Mouse (Mus musculus) stomach, postnatal 0 days (tissue): Measurements from ENCODE around the gene Rnf168.

Source experiments
- CTCF ChIP-seq: IDR thresholded peaks from 2 replicates; pipeline ENCODE4 v1.5.1; 2016; ENCODE audit warnings: antibody characterized with exemption, low read depth, mild to moderate bottlenecking, moderate library complexity
- EP300 ChIP-seq: optimal IDR thresholded peaks from 2 replicates; pipeline ENCODE3; 2016; ENCODE audit warnings: antibody characterized with exemption

GRCm38 (mm10) chr16:32350776-32351175 lies 73.5 kb downstream of the Rnf168 start:
- TF ChIP-seq CTCF, result no peak
- TF ChIP-seq EP300, result no peak
